Mouse (Mus musculus): ENCODE measurements around the gene Pex1.

DNA sequence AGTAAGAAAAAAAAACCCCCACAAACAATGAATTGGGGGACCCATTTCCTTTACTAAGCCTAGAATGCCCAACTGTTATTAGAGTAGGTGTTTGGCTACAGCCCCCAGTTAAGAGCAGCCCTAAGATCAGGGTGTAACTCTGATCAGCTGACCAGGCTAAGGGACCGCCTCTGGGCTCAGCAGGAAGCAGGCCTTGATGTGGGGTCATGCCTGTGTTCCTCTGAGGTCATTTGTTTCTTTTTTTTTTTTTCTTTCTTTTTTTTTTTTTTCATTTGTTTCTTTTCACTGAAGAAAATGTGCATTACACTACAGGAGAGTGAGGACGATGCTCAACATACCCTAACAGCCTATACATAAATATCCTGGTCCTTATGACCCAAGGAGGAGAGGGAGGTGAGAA is 17.9 kb upstream of the Pex1 start:
- TF ChIP-seq CTCF (IDR thresholded peaks at IDR 0.05; ENCODE audit: insufficient read depth, low read length) (no peak), POLR2A (IDR thresholded peaks at IDR 0.05; ENCODE audit: borderline replicate concordance, extremely low read depth, low read depth, low read length) (no peak)

Data from lung, adult 2 months (tissue).